Mouse (Mus musculus) kidney, adult 18-20 months (tissue): ENCODE measurements around the gene Max.

Source experiments
- DNase-seq: peaks from one replicate; pipeline ENCODE4 v3.0.0; 2021

The Max gene

GRCm38 (mm10) chr12:76918855-76919254 lies 43.1 kb downstream of the Max start:
- DNase-seq, result no peak

GRCm38 (mm10) chr12:76918113-76918512 lies 43.9 kb downstream of the Max start:
- no peak for DNase-seq

- DNase-seq, result no peak
Observed at GRCm38 (mm10) chr12:76916163-76916562, 45.8 kb downstream of the Max start.

- DNase-seq, result no peak
Observed at GRCm38 (mm10) chr12:76912193-76912592, 49.8 kb downstream of the Max start.

GRCm38 (mm10) chr12:76911171-76911726 lies 50.8 kb downstream of the Max start:
- DNase-seq, result no peak

- no peak for DNase-seq
Observed at GRCm38 (mm10) chr12:76910258-76910940, 51.6 kb downstream of the Max start.

- no peak for DNase-seq
Observed at GRCm38 (mm10) chr12:76909218-76909617, 52.8 kb downstream of the Max start.

GRCm38 (mm10) chr12:76906278-76906677 lies 55.7 kb downstream of the Max start:
- no peak for DNase-seq

GRCm38 (mm10) chr12:76901508-76902294 lies 60.3 kb downstream of the Max start:
- DNase-seq, result no peak

GRCm38 (mm10) chr12:76899261-76899975 lies 62.6 kb downstream of the Max start:
- DNase-seq, result no peak

- no peak for DNase-seq
Observed at GRCm38 (mm10) chr12:76898141-76898540, 63.9 kb downstream of the Max start.

- no peak for DNase-seq
Observed at GRCm38 (mm10) chr12:76897006-76897405, 65.0 kb downstream of the Max start.

GRCm38 (mm10) chr12:76896566-76896965 lies 65.4 kb downstream of the Max start:
- DNase-seq, result no peak

- no peak for DNase-seq
Observed at GRCm38 (mm10) chr12:76895777-76896176, 66.2 kb downstream of the Max start.

- DNase-seq, result no peak
Observed at GRCm38 (mm10) chr12:76894792-76895559, 67.0 kb downstream of the Max start.

GRCm38 (mm10) chr12:76892910-76893695 lies 68.9 kb downstream of the Max start:
- no peak for DNase-seq

- no peak for DNase-seq
Observed at GRCm38 (mm10) chr12:76891160-76891559, 70.8 kb downstream of the Max start.

GRCm38 (mm10) chr12:76889404-76890184 lies 72.4 kb downstream of the Max start:
- DNase-seq, result no peak

- DNase-seq, result no peak
Observed at GRCm38 (mm10) chr12:76887941-76888340, 74.1 kb downstream of the Max start.
